Mouse (Mus musculus): Measurements from ENCODE around the gene Gpr21. TPM values are rescaled to one million over a fixed set of nuclear protein-coding genes. Genes with fewer than 3 reads are reported as not detected.

The Gpr21 gene
- polyA plus RNA-seq, 2 experiments from 2014 or later = 0.33 to 3.1 TPM

Other genes with a start within 250 kb of the Gpr21 start
- not detected for gene Olfr368, start 189.8 kb upstream of the Gpr21 start, polyA plus RNA-seq (2017; shearing (Covaris generic))
- gene Pdcl, start 157.0 kb upstream of the Gpr21 start, polyA plus RNA-seq (2017; shearing (Covaris generic)) = 10 to 100 TPM; 25.1 to 31.3 TPM
- gene Rc3h2, start 93.4 kb upstream of the Gpr21 start, polyA plus RNA-seq (2017; shearing (Covaris generic)) = 10 to 100 TPM; 21.2 to 29.0 TPM
- 1 to 10 TPM; 4.6 to 4.7 TPM for gene Zbtb26, start 73.2 kb upstream of the Gpr21 start, polyA plus RNA-seq (2017; shearing (Covaris generic))
- 1 to 10 TPM; 3.0 to 5.9 TPM for gene Zbtb6, start 73.2 kb upstream of the Gpr21 start, polyA plus RNA-seq (2017; shearing (Covaris generic))
- 10 to 100 TPM; 34.9 to 45.9 TPM for gene Rabgap1, start 73.1 kb upstream of the Gpr21 start, polyA plus RNA-seq (2017; shearing (Covaris generic))
- gene Strbp, start 187.5 kb downstream of the Gpr21 start, polyA plus RNA-seq (2017; shearing (Covaris generic)) = 1 to 10 TPM; 7.4 to 7.8 TPM

Measured in activated CD4-positive, CD25-positive, alpha-beta regulatory T cell, adult 4 months (primary cell).